ENCODE assay signal across 15 mouse cellular contexts in genomic region chr13:32495063-32495462, GRCm38 (mm10).
A peak's percentile ranks its signal among the peaks of the same experiment; 100 is the strongest.
DNase-seq lines count a peak whose midpoint lies in the region; ATAC-seq and TF ChIP-seq lines count a peak whose summit lies in the region.
"Had no signal": no experiment of that assay in that cellular context is flagged by ENCODE, and none has a peak within 500 bp of the region (broad histone marks: within the 10 kb centered on the region; RNA-seq: fewer than 3 reads in every experiment).

No protein-coding gene starts in this region.

- no peak for ATAC-seq in forebrain, embryonic 16.5 days
- ATAC-seq in erythroblast, adult 5-6 weeks (replicated peaks; ENCODE audit: low FRiP score, poor library complexity, severe bottlenecking): no peak
- ATAC-seq: activated CD4-positive, CD25-positive, alpha-beta regulatory T cell, adult 4 months had no signal

- no peaks in the 10 kb centered on the region; the same call in 1 of the 2 replicates for H3K4me1 ChIP-seq in forebrain, embryonic 16.5 days (replicated peaks; ENCODE audit: control insufficient read depth, insufficient read depth, low read length)
- H3K4me1 ChIP-seq: hindbrain, embryonic 13.5 days had no signal

- H3K27ac ChIP-seq in gastrocnemius, adult 2 months: peak overlapping the region; percentile 41; the same call in 1 of the 2 replicates
- no peak overlapping the region for H3K27ac ChIP-seq in forebrain, embryonic 16.5 days (ENCODE audit: low read length)
- H3K27ac ChIP-seq: hindbrain, embryonic 13.5 days; stomach, postnatal 0 days had no signal

- no peak for TF ChIP-seq CTCF in gastrocnemius, adult 2 months (IDR thresholded peaks at IDR 0.05)

- WGBS in forebrain, embryonic 16.5 days: 75% methylated on average over 6 of the region's 6 CpGs

- intact Hi-C loops in gastrocnemius, adult 2 months (cut with DNase I): no loop called here

- peak; percentile 28 for DNase-seq in gastrocnemius, adult 2 months
- DNase-seq in gastrocnemius, postnatal 25 days: no peak
- DNase-seq in 416B (ENCODE audit: low read depth): peak; percentile 84
- DNase-seq in cerebellum, postnatal 14 days: peak; percentile 35 to 47
- peak; percentile 46 to 77 for DNase-seq in kidney, postnatal 25 days
- DNase-seq in spleen, postnatal 4 days (ENCODE audit: low spot score in 2 of 2): no peak
- DNase-seq: gastrocnemius, postnatal 36 days; layer of hippocampus, postnatal 36 days; lung, adult 2 months; right cerebral cortex, adult 18-20 months had no signal

- H3K4me3 ChIP-seq in gastrocnemius, adult 2 months: no peak overlapping the region
- H3K4me3 ChIP-seq in forebrain, embryonic 16.5 days (replicated peaks; ENCODE audit: low read length): no peak overlapping the region
- H3K4me3 ChIP-seq: hindbrain, embryonic 13.5 days had no signal

- no peaks in the 10 kb centered on the region for H3K36me3 ChIP-seq in forebrain, embryonic 16.5 days (ENCODE audit: control insufficient read depth, insufficient read depth)
- H3K36me3 ChIP-seq: hindbrain, embryonic 13.5 days had no signal

- no peaks in the 10 kb centered on the region for H3K27me3 ChIP-seq in forebrain, embryonic 16.5 days (replicated peaks; ENCODE audit: control insufficient read depth, insufficient read depth, low read length)
- H3K27me3 ChIP-seq: hindbrain, embryonic 13.5 days had no signal

- no peak overlapping the region for H3K9ac ChIP-seq in forebrain, embryonic 16.5 days (replicated peaks; ENCODE audit: low read depth, low read length)
- H3K9ac ChIP-seq: hindbrain, embryonic 13.5 days had no signal

- no peak overlapping the region for H3K4me2 ChIP-seq in forebrain, embryonic 16.5 days (ENCODE audit: low read length)
- H3K4me2 ChIP-seq: hindbrain, embryonic 13.5 days had no signal

- no peaks in the 10 kb centered on the region for H3K9me3 ChIP-seq in forebrain, embryonic 16.5 days (ENCODE audit: control insufficient read depth, low read length)
- H3K9me3 ChIP-seq: hindbrain, embryonic 13.5 days had no signal

Comparison
In these comparisons a context has a peak if more than half of its experiments do, and no peak if none do; other contexts are left out.
1. DNase-seq: peak in gastrocnemius, adult 2 months (single experiment), 416B (single experiment), cerebellum, postnatal 14 days (2 of 2) and kidney, postnatal 25 days (2 of 2); none in gastrocnemius, postnatal 25 days (single experiment) and spleen, postnatal 4 days (0 of 2).